Mouse (Mus musculus) stomach, postnatal 0 days (tissue): ENCODE measurements around the gene Sardh.

Experiments
- CTCF ChIP-seq: IDR thresholded peaks from 2 replicates; pipeline ENCODE4 v1.5.1; 2016; ENCODE audit warnings: antibody characterized with exemption, low read depth, mild to moderate bottlenecking, moderate library complexity
- EP300 ChIP-seq: optimal IDR thresholded peaks from 2 replicates; pipeline ENCODE3; 2016; ENCODE audit warnings: antibody characterized with exemption

GRCm38 (mm10) chr2:27161526-27161925, 86.6 kb downstream of the Sardh start:
- no peak for TF ChIP-seq CTCF
- TF ChIP-seq EP300, result no peak
